Mouse (Mus musculus) frontal cortex, adult (tissue): Measurements from ENCODE around the gene Spag5.

Experiments
- ATAC-seq: cut with Nextera tagmentation; 2 replicates; pipeline ENCODE4 v1.9.2; 2017; ENCODE audit warnings: mild to moderate bottlenecking, moderate library complexity, mixed read lengths; ENCODE audit not compliant: low TSS enrichment

Gene Spag5

GRCm38 (mm10) chr11:78349441-78350358 is 48.4 kb downstream of the Spag5 start:
- ATAC-seq: no peak

- no peak for ATAC-seq
These were observed 51.8 kb downstream of the Spag5 start for GRCm38 (mm10) chr11:78353081-78353480.

DNA sequence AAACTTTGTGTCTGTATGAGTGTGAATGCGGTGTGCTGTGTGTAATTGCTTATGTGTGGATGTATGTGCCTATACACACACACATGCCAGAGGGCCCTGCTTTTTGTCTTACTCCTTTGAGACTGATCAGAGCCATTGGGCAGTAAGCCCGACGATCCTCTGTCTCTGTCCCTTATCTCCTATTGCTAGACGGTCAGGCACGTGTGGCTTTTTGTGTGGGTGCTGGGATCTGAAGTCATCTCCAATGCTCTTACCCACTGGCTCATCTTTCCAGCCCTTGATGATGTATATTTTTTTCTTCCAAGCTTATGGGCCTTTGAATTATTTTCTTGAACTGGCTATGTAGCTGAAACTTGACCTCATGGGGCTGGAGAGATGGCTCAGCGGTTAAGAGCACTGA is 53.6 kb downstream of the Spag5 start:
- ATAC-seq: no peak

GRCm38 (mm10) chr11:78355471-78356238 is 54.3 kb downstream of the Spag5 start:
- no peak for ATAC-seq

DNA sequence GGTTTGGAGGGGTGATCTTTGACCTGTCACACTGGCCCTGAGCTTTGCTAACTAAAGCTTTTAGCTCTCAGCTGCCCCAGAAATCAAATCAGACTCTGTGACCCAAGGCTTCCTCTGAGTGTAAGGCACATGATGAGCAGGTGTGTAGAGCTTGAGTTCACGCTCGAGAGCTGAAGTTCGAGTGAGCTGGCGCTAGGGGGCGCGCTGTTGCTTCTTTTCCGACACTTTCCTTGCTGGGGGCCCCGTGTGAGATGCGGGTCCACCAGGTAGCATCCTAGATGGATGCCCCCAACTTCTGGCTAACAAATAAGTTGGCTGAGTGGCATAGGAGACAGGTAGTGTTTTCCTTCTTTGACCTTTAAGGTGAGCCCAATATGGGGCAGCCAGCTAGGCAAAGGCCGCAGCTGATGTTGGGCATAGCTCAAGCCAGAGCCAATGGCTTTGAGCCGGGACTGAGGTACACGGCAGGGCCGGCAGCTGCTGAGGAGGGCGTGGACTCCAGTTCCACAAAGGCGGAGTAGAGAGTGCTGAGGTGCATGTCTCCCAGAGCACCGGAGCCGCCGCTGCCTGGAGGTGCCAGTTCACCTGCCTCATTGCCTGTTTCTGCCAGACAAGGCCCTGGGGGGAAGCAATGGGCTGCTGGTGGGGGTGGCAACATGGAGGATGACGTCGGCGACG is 57.1 kb downstream of the Spag5 start:
- ATAC-seq: no peak

DNA sequence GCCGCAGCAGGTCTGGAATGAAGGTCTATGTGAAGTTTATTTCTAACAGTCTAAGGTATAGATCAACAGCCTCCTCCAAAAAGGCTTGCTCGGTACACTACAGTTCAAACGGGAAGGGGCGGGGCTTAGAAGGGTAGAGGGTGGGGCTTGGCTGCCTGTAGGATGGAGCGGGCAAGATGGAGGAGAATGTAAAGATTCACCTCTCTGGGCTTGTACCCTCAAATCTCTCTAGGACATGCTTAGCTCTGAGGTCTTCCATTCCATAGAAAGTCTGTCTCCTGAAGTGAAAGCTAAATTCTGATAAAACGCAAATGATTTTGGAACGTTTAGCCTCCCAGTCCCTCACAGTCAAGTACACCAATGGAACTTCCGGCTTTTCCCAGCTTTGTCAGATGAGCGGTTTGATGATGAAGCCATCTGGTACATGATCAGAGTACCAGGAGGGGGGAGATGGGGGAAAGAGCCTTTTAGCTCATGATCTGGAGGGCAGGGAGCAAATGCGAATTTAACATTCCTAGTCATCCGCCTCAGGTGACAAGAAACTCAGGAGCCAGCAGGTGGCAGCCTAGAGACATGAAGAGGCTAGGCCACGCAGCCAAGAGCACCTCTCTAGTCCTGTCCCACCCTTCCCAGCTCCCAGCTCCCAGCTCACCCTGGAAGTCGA is 58.9 kb downstream of the Spag5 start:
- ATAC-seq: peak; percentile 86; the same call in 1 of the 2 replicates

GRCm38 (mm10) chr11:78360789-78361131 is 59.4 kb downstream of the Spag5 start:
- ATAC-seq: no peak

- no peak for ATAC-seq
These were observed 62.1 kb downstream of the Spag5 start for GRCm38 (mm10) chr11:78363309-78364007.

DNA sequence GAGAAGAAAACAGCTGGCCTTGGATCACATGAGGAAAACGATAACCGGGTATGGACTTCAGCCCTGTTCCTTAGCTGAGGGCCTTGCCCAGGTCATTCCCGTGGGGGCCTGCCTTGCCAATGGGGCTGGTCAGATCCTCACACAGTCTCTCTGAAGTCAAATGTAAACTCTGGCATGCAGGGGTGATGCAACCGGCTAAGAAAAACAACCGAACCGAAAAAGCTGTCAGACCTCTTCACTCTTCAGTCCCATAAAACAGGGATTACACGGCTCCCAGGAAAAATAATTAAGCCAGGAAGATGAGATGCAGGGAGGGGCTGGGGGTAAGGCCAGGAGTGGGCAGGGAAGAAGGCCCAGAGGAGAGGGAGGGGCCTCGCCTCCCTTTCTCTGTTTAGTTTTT is 62.8 kb downstream of the Spag5 start:
- no peak for ATAC-seq

- no peak for ATAC-seq
These were observed 66.3 kb downstream of the Spag5 start for GRCm38 (mm10) chr11:78367456-78368225.

DNA sequence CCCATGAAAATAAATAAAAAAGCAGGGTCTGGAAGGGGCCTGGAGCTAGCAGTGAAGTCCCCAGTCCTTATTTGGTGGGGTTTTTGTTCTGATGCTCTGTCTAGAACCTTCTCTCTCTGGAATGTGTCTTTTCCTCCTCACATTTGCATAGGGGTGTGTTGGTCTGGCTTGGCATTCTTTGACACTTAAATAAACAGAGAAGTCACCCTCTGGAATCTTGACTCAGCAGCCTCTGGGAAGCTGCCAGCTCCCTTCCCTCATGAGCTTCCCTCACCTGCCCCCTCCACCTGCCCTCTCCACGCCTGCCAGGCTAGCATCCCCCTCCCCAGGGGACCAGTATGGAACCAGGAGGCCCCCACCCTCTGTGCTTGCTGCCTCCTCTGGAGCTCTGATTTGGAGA is 69.1 kb downstream of the Spag5 start:
- no peak for ATAC-seq

DNA sequence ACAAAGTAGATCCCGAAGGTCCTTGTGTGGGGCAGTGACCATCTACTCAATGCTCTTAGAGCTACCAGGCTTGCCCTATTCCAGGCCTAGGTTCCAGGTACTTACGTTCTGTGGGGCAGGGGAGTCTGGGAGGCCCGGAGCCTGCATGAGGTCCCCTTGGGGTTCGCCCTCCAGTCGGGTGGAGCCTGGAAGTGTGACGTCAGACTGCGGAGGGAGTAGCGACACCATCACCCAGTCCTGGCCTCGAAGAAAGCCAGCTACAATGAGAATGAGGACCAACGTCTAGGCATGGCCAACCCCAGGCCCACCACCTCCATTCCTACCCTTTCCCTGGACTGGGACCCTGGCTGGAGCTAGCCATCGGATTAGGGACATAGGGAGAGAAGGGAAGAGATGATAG is 70.4 kb downstream of the Spag5 start:
- no peak for ATAC-seq
